Mouse (Mus musculus) common myeloid progenitor, adult 5-6 weeks (primary cell): ENCODE data around the gene Dennd5a. TPM values are rescaled to one million over a fixed set of nuclear protein-coding genes. Genes with fewer than 3 reads are reported as not detected.
A peak's percentile ranks its signal among the peaks of the same experiment; 100 is the strongest.

ENCODE experiments used
- ATAC-seq: replicated peaks from 2 replicates; pipeline ENCODE4 v1.8.0; 2016; ENCODE audit warnings: low read depth, mild to moderate bottlenecking, moderate TSS enrichment, inconsistent platforms; ENCODE audit not compliant: poor library complexity, severe bottlenecking
- total RNA-seq: library from RNA; stranded (forward); fragments of 200-1000, 187-1606 nt; gene quantifications from 2 replicates; pipeline ENCODE4 v1.2.3, GENCODE M21; 2017

The Dennd5a gene
- total RNA-seq, 1 experiment from 2014 or later = 77.4 TPM

DNA sequence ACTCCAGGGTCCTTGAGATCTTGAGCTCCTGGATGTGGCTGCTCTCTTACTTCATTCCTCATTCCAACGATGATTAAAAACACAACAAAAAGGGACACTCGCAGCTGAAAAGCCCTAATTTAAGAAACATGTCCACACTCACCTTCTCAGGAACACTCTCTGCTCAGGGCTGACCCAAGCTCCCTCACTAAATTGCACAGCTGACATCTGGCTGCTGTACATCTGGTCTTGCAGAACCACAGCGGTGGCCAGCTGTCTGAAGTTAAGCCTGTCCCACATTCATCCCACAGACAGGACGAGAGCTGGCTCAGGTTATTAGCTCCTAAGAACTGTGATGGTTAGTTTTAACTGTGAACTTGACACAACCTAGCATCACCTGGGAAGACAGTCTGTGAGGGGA is 68.5 kb downstream of the Dennd5a start:
- ATAC-seq = no peak

DNA sequence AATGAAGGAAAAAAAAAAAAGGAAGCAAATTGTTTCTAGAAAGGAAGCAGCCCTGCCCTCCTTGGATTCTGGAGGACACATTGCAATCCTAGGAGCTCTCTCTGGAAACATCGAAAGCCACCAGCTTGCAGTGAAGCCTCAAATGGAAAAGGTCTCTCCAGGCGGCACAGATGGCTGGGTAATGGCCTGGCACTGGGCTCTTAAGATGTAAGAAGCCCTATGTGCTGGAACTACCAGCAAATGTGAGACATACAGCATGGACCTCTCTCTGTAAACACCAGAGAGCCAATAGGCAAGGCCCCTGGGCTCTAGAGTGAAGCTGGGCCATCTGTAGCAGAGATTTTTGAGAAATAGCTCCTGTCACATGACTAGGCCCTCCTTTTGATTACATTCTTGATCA is 70.0 kb downstream of the Dennd5a start:
- no peak for ATAC-seq

- ATAC-seq = peak; percentile 52
Observed at GRCm38 (mm10) chr7:109889300-109889699, 71.0 kb downstream of the Dennd5a start.

DNA sequence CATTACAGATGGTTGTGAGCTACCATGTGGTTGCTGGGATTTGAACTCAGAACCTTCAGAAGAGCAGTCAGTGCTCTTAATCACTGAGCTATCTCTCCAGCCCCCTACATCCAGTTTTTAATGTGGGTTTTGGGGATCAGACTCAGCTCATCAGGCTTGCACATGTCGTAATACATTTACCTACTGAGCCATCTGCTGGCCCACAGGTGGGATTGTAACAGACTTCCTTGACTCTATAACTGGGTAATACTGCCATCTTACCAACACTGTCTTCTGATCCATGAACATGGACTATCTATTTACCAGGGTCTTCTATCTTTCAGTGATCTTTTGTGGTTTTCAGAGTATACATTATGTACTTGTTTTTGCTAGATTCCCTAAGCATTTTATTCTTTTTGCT is 74.0 kb downstream of the Dennd5a start:
- ATAC-seq = no peak

- ATAC-seq = no peak
Observed at GRCm38 (mm10) chr7:109882574-109882973, 77.7 kb downstream of the Dennd5a start.

- no peak for ATAC-seq
Observed at GRCm38 (mm10) chr7:109881561-109882099, 78.6 kb downstream of the Dennd5a start.

DNA sequence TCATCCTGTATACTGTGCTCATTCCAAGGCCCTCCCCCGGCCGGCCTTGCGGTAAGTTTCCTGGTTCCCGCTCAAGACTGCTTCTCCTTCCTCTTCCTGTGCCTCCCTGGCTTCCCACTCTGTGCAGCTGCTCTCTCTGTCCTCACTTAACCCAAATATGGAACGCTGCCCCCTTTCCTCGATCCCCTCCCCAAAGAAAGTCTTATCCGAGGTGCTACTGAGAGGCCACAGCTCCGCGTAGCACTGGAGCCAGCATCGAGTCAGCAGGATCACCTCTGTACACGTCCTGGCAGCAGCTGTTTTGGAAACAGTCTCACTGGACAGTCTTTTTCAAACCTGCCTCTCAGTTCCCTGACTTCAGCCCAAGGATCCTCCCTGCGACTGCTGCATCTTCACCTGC is 81.1 kb downstream of the Dennd5a start:
- no peak for ATAC-seq

GRCm38 (mm10) chr7:109876085-109876484 is 84.2 kb downstream of the Dennd5a start:
- ATAC-seq = no peak

DNA sequence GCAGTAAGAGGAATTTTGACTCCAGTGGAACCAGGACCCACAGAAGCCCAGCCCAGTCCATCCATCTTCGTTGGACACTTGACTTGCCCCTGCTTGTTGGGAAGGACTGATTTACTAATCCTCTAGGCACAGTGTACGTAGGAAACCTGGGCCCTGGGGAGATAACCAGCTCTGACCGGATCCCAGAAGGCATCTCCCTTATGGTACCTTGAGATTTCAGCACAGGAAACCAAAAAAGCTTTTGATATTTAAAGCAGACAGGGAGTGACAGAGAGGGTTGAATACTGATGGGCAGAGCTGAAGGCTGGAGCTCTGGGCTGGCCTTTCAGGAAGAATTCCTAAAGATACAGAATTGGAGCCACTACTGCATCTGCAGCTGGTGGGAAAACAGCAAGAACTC is 84.7 kb downstream of the Dennd5a start:
- no peak for ATAC-seq

DNA sequence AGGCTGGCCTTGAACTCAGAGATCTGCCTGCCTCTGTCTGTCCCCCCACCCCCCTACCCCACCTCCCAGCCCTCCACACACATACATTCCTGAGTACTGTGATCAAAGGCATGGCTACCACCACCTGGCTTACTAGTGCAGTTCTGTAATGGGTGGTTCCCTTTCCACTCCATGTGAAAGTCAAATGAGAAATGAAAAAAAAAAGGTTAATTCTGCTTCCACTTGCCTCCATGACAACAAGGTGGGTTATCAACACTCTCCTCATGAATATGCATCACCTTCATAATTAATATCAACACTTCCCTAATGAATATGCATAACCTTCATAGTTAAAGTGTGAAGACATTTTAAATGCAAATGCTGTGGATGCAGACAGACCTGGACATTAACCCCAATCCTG is 85.2 kb downstream of the Dennd5a start:
- ATAC-seq = no peak

DNA sequence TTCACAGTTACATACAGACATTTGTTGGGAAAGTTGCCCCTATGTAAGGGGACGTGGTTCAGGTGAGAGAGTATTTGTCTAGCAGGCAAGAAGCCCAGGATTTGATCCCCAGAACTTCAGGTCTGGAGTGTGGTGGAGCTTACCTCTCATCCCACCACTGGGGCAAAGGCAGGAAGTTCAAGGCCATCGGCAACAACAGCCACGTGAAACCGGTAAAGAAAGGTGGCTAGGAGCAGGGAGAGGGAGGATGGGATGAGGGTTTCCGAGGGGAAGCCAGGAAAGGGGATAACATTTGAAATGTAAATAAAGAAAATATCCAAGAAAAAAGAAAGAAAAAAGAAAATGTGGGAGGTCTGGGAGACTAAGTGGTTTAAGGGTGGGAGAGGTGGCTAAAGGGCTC is 87.1 kb downstream of the Dennd5a start:
- ATAC-seq = no peak

DNA sequence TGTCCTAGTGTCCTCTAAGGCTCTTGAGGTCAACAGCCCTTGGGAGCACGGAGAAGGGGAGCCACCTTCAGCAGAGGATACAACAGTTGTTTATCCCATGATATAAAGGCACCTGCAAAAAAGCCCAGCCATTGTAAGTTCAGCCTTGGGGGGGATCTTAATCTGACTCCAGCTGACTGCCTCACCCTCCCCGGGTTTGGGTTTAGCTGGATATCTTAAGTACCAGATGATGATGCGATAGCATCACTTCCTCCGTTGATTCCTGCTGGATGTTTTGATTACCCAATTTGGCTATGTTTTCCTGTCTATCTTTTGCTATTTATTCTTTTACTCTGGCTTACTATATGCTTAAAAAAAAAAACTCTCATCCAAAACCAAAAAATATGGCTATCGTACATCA is 89.0 kb downstream of the Dennd5a start:
- ATAC-seq = no peak

DNA sequence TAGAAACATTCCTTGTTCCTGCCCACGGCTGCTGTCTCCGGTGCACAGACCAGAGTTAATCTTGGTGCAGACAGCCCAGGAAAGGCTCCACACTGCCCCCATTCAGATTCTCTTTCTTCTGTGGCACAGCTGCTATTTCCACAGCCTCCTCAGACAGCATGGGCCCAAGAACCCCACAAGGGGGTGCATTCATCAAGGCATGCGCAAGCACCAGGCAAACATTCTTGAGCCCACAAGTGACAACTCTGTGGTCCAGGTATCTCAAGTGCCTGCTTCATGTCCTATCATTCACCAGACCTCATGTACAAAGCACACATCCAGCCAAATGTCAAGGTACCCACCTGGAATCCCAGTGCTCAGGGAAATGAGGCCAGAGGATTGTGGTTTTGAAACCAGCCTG is 91.8 kb downstream of the Dennd5a start:
- peak; percentile 26; the same call in 1 of the 2 replicates for ATAC-seq

DNA sequence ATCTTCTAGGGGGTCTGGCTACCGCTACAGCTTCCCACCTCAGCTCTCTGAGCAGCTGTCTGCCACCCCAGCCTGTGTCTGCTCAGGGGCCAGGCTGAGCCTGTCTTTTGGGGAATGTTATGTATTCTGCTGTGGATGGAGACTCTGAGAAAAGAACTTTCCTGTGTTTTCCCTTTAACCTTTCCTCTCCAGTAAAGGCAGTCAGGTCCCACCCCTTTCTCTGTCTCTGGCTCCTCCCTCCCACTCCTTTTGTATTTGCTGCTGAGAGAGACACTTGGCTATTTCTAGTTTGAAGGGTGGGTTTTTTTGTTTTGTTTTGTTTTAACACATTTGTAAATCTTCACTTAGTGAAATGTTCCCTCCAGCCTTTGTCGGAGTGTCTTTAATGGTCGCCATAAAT is 93.6 kb downstream of the Dennd5a start:
- no peak for ATAC-seq

- peak; percentile 31 for ATAC-seq
Observed at GRCm38 (mm10) chr7:109865370-109866229, 94.7 kb downstream of the Dennd5a start, which contains the start of gene Scube2. Scube2 (minus strand) TSS chr7:109865679.

DNA sequence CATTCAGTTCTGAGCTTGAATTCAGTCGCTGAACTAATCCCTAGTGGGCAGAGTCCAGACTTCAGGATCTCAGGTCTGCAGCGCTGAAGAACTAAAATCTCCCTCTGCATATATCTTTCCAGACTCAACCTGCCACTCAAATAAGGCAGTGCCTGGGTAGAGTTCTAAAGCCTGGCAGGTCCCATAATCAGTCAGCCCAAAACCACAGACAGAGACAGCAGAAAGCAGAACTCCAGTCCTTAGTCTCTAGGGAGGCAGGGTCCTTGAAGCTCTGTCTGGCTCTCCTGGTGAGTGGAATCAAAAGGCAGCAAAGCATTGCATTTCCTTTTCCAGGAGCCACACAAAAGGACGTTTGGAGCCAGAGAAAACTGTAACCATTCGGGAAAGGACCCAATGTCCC is 96.7 kb downstream of the Dennd5a start:
- peak; percentile 82 for ATAC-seq

- no peak for ATAC-seq
Observed at GRCm38 (mm10) chr7:109860162-109860561, 100.1 kb downstream of the Dennd5a start.

DNA sequence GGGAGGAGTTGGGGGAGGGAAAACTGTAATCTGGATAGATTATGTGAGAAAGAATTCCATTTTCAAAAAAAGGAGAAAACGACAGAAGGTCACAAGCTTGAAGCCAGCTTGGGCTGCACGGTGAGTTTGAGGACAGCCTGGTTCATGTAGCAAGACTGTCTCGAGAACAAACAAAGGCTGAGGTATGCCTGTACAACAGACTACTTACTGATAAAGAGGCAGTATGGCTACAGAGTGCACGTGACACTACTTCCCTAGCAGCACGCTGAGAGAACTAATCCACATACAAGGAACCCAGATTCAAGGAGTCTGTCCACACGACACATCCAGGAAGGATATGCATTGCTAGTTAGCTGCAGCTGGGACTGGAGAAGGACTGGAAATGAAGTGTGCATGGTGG is 100.9 kb downstream of the Dennd5a start:
- no peak for ATAC-seq

DNA sequence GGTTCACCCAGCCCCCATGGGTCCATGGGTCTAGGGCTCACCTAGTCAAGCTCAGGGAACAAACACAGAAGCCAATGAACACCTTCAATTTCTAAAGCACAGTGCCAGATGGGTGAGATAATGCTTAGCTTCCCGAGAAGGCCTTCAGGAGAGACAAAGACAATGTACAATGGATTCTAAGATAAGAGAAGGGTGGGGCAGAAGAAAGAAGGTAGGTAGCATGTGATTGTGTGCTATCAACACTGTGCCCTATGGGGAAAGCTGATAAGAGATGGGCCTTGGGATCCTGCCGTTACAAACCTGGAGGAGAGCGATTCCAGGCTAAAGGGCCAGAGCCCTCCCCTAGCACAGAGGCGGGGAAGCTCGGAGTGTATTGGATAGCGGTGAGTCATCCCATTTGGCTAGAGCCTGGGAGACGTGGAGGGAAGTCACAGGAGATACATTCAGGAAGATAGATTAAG is 107.5 kb downstream of the Dennd5a start:
- ATAC-seq = peak; percentile 42

DNA sequence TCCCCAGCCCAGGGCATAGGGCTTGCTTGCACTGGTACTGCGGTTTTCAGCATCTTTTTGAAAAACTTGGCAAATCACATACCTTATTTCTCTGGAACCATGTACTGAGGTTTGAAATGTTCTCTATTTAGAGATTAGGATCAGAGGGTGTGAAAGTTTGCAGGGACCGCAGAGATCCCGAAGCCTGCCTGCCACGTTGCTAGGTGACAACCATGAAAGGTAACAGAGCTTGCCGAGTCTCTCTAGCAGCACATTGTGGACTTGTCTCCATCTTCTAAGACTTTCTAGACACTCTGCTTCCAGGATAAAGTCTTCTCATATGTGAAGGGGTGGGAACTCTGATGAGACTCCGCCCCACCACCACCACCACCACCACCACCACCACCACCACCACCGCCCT is 108.3 kb downstream of the Dennd5a start:
- no peak for ATAC-seq

GRCm38 (mm10) chr7:109850531-109850930 is 109.7 kb downstream of the Dennd5a start:
- ATAC-seq = no peak
